Mouse (Mus musculus): ENCODE results near the gene Aoah.

DNA sequence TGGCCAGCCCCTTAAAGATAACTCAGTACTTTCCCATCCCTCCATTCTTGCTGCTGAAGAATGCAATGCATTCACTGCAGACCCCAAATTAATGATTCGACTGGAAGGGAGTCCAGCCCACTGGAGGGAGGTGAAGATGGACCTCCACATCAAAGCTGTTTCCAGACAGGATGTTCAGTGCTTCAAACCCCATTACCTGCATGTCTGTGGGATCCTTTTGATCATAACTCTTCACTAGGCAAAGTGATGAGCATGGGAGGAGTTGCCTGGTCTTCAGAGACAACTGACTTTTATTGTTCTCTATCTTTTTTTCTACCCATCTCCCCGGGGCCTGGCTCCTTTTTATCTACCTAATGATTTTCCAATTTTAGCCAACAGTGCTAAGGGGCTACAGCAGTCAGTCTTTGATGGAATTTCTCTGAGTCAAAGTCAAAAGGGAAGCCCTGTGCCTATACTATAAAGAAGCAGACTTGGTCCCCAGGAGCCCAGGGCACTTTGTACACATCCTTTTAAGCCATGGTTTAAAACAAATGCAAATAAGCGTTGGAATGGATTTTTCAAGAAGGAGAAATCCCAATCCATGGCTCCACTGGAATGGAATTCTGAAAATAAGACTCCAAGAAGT is 18.0 kb downstream of the Aoah start:
- TF ChIP-seq CTCF (IDR thresholded peaks at IDR 0.05; ENCODE audit: extremely low read depth, insufficient read length, insufficient replicate concordance, low read depth, low read length) (no peak), POLR2A (IDR thresholded peaks at IDR 0.05; ENCODE audit: low read depth, low read length) (no peak)
